Mouse (Mus musculus): Measurements from ENCODE around the gene Gm21789.
"Not testable (repeated sequence)": the region's sequence is repeated elsewhere in the genome, so short reads cannot be mapped to it uniquely, and the experiment has no call there.

DNA sequence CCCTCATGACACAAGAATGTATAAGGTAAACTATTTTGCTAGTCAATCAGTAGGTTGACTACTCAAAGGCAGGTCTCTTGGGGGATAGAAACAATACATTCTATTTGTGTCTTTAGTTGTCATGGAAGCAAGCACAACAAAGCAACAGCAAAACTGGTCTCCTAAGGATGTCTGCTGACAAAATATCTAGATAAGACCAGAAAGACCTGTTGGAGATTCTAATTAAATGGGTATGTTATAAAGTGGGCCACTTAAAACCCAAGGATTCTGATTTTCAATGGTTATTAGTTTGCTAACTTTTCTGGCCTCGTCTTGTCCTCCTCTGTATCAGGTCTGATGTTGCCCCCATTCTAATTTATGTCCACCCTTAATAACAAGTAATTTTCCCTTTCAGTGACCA, at the start of gene Gm21789:
- not testable (repeated sequence) for TF ChIP-seq POLR2A (IDR thresholded peaks at IDR 0.05; ENCODE audit: control insufficient read depth, extremely low read depth, insufficient read depth, low read length, poor library complexity); CTCF (IDR thresholded peaks at IDR 0.05; ENCODE audit: borderline replicate concordance, control insufficient read depth, extremely low read depth, insufficient read depth, low read length, poor library complexity)

Measured in thymus, adult 2 months (tissue).